Mouse (Mus musculus): Measurements from ENCODE around the gene Apeh.

Apeh gene

GRCm38 (mm10) chr9:108119891-108120411 is 25.5 kb upstream of the Apeh start:
- no peak for DNase-seq (ENCODE audit: low spot score)

- DNase-seq (ENCODE audit: low spot score) = no peak
Observed at GRCm38 (mm10) chr9:108117143-108117542, 22.7 kb upstream of the Apeh start.

- DNase-seq (ENCODE audit: low spot score) = no peak
Observed at GRCm38 (mm10) chr9:108115290-108116077, 21.1 kb upstream of the Apeh start.

DNA sequence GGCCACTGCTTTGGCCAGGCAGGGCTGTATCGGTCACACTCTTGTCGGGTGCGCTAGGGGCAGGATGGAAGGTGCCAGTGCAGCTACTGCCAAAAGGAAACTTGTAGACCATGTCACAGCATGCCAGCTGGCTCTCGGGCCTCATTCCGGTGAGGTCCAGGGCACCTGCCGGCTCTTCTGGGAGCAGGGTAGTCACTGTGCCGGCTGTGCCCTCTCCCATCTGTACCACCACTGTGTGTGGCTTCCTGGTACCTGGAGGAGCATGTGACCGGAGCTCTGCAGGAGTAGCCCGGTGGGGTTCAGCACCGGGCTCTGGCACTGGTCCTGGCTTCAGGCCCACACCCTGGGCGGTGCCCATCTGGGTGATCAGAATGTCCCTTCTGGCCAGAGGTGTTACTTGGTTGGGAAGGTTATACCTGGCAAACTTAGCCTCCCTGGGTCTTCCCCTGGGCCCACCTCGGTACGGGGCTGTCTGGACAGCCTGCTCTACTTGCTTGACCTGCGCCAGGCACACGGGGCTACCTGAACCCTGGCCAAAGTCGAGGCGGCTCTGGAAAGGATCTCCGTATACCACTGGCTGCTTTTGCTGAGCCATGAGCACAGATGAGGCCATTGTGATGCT is 18.4 kb upstream of the Apeh start:
- DNase-seq (ENCODE audit: low spot score) = no peak

DNA sequence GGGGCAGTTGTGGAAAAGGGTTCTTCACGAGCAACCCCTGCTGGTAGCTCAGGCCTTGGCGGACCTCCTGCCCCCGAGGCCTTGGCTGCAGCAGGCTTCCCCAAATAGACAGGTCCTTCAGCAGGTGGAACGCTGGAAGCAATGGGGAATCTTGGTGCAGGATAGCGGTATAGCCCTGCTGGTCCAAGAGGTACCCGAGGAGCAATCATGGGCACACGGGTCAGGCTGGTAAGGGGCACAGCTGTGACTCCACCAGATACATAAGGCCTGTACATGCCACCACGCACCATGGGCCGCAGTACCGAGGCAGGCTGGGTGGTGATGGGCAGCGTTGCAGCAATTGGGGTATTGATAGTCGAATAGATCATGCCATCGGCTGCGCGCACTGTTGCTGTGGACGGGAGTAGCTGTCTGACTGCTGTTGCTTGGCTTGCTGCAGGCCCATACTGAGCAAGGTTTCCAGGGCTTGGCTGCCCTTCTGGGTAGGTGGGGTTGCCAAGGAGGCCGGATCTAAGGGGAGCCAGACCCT is 17.3 kb upstream of the Apeh start:
- DNase-seq (ENCODE audit: low spot score) = no peak

GRCm38 (mm10) chr9:108111101-108111592 is 16.7 kb upstream of the Apeh start:
- DNase-seq (ENCODE audit: low spot score) = no peak

- no peak for DNase-seq (ENCODE audit: low spot score)
Observed at GRCm38 (mm10) chr9:108110160-108110559, 15.8 kb upstream of the Apeh start.

- DNase-seq (ENCODE audit: low spot score) = no peak
Observed at GRCm38 (mm10) chr9:108107867-108108266, 13.5 kb upstream of the Apeh start.

- DNase-seq (ENCODE audit: low spot score) = no peak
Observed at GRCm38 (mm10) chr9:108106090-108106489, 11.7 kb upstream of the Apeh start.

GRCm38 (mm10) chr9:108105549-108105863 is 11.1 kb upstream of the Apeh start:
- DNase-seq (ENCODE audit: low spot score) = no peak

- no peak for DNase-seq (ENCODE audit: low spot score)
Observed at GRCm38 (mm10) chr9:108104766-108105548, 10.6 kb upstream of the Apeh start.

DNA sequence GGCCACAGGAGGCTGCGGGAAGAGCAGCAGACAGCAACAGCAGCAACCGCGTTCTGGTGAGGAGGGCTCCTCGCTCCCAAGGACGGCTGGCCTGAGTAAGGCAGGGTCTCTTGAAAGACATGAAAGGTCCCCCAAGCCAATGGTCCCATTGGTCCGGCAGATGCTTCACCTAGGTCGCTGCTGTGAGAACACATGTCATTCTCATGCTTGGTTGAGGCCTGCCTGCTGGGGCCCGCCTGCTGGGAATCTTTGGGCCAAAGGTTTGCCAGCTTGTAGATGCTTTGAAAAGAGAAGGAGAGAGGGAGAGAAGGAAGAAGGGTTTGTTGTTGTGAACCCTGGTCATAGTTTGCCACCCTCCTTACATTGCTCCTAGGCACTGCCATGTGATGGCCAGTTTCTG is 5.2 kb upstream of the Apeh start:
- DNase-seq (ENCODE audit: low spot score) = no peak

DNA sequence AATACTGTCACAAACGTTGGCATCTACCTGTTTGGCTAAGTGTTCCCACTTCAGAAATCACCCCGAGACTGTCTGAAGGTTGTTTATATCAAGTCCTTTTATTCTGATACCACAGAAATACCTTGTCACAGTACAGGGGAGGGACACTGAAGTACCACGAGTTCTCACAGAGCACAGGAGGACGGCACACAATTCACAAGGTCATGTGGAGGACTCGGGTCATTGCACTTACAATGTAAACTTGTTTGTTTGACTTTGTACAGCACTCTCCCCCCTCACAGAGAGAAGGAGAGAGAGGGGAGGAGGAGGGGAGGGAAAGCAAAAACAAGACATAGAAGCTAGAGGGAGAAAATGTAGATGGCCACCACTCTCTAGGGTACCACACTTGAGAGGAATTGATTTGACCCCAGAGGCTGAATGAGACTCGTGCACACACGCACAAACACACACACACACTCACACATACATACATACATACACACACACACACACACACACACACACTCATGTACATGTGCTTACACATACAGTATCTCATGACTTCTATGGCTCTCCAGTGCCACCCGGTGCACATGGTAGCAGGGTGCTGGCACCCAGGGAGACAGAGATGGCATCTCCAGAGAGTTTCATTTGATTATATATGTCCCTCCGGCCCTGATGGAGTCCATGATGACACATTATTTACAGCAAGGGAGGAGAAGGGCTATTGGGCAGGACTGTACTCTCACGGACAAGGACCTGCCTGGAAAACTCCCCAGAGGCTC is 1.7 kb upstream of the Apeh start:
- no peak for DNase-seq (ENCODE audit: low spot score)

DNA sequence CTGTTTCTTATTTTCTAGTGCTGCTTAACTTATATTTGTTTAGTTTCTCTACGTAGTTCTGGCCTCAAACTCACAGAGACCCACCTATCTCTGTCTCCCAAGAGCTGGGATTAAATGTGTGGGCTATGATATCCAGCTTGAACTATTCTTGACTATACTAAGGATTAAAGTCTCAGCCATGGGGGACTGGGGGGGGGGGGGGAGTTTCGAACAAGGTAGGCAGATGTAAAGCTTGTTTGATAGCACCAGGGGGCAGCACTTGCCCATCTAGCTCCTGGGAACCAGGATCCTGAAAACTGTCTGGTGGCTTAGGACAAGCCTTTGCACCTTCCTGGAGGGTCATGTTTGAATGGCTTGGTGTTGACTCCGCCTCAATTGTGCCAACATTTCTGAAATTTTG is 1.1 kb upstream of the Apeh start:
- DNase-seq (ENCODE audit: low spot score) = no peak

DNA sequence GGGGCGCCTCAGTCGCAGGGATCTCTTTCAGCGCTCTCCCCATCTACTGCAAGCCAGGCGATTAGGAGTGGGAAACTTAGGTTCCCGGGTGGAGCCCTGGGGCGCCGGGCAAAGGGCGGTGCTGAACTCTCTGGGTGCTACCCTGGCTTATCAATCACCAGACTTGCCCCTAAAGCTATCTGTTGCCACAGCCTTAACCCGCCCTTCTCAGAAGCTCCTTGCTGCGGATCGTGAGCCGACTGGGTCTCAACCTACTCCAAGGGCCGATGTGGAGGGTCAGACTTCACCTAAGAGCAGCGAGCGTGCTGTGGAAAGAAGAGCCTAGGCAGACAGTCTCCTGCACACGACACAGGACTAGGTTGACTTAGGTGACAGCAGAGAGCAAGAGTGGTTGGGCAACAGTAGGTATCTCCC is 599 bp upstream of the Apeh start:
- DNase-seq (ENCODE audit: low spot score) = no peak

DNA sequence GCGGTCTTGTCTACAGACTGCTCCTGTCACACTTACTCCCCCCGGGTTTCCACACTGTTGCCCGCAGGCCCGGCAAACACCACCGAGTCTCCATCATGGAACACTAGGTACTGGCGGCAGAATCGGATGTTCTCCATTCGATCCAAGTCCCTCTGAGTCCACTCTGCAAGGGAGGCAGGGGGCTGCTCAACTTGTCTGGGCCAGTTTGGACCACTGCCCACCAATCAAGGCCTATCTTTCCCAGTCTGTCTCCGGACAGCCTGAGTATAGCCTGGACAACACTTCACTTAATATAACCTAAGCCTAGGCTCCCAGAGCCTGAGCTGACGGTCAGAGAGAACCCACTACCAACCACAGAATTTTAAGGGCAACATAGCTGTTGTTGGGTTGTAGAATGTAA is 820 bp downstream of the Apeh start:
- no peak for DNase-seq (ENCODE audit: low spot score)

GRCm38 (mm10) chr9:108090611-108091120 is 3.7 kb downstream of the Apeh start:
- no peak for DNase-seq (ENCODE audit: low spot score)

DNA sequence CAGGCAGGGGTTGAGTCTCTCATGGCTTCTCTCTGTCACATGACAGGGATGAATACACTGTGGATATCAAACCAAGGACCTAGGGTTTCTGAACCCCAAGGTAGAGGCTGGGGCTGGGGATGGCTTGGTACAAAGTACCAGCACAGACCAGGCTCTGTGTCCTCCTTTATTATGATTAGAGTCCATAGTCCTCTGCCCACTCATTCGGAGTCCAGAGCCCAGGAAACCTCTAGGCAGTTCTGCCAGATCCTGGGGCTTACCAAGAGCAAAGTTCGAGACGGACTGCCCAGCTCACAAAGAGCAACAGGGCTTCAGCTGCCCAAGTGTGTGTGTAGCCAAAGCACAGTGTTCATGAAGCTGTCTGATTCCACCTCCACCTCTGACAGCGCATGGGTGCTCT is 9.1 kb downstream of the Apeh start:
- no peak for DNase-seq (ENCODE audit: low spot score)

- DNase-seq (ENCODE audit: low spot score) = no peak
Observed at GRCm38 (mm10) chr9:108083561-108083960, 10.8 kb downstream of the Apeh start.

GRCm38 (mm10) chr9:108082988-108083431 is 11.4 kb downstream of the Apeh start, which contains the start of gene Rnf123:
TSS of gene Rnf123 (minus strand) at chr9:108083346.
- no peak for DNase-seq (ENCODE audit: low spot score)

- DNase-seq (ENCODE audit: low spot score) = no peak
Observed at GRCm38 (mm10) chr9:108082549-108082948, 11.9 kb downstream of the Apeh start.

Data from layer of hippocampus, adult 9-10 months (tissue).